25 mouse cellular contexts compared by ENCODE assay signal in genomic region chr17:14906611-14907010, GRCm38 (mm10). TPM values are rescaled to one million over a fixed set of nuclear protein-coding genes. Genes with fewer than 3 reads are reported as not detected.
DNase-seq lines count a peak whose midpoint lies in the region; ATAC-seq and TF ChIP-seq lines count a peak whose summit lies in the region.
"Had no signal": no experiment of that assay in that cellular context is flagged by ENCODE, and none has a peak within 500 bp of the region (broad histone marks: within the 10 kb centered on the region; RNA-seq: fewer than 3 reads in every experiment).

No protein-coding gene starts in this region.

- no peaks in the 10 kb centered on the region for H3K27me3 ChIP-seq in intestine, embryonic 14.5 days (replicated peaks; ENCODE audit: control insufficient read depth, insufficient read depth, low read length)
- no peaks in the 10 kb centered on the region for H3K27me3 ChIP-seq in intestine, embryonic 16.5 days (replicated peaks; ENCODE audit: control insufficient read depth, insufficient read depth, low read length)
- no peaks in the 10 kb centered on the region for H3K27me3 ChIP-seq in myocyte (ENCODE audit: control insufficient read depth, insufficient read depth, insufficient read length)
- H3K27me3 ChIP-seq: forebrain, embryonic 15.5 days; intestine, embryonic 15.5 days; kidney, embryonic 15.5 days; midbrain, embryonic 15.5 days had no signal

- H3K36me3 ChIP-seq in intestine, embryonic 14.5 days (ENCODE audit: control insufficient read depth, insufficient read depth, low read length): no peaks in the 10 kb centered on the region
- no peaks in the 10 kb centered on the region for H3K36me3 ChIP-seq in intestine, embryonic 16.5 days (ENCODE audit: control insufficient read depth, insufficient read depth, low read length)
- H3K36me3 ChIP-seq in myocyte (ENCODE audit: control insufficient read depth, insufficient read depth): no peaks in the 10 kb centered on the region
- H3K36me3 ChIP-seq: forebrain, embryonic 15.5 days; heart, embryonic 15.5 days; intestine, embryonic 15.5 days; kidney, embryonic 15.5 days; midbrain, embryonic 15.5 days had no signal

- no peak overlapping the region for H3ac ChIP-seq in myocyte (ENCODE audit: control insufficient read depth, insufficient read length)

- H3K4me2 ChIP-seq in intestine, embryonic 14.5 days (ENCODE audit: low read length): no peak overlapping the region
- no peak overlapping the region for H3K4me2 ChIP-seq in intestine, embryonic 16.5 days (ENCODE audit: low read depth, low read length)
- no peak overlapping the region for H3K4me2 ChIP-seq in myocyte (ENCODE audit: low read depth)
- H3K4me2 ChIP-seq: forebrain, embryonic 15.5 days; heart, embryonic 15.5 days; intestine, embryonic 15.5 days; kidney, embryonic 15.5 days; liver, embryonic 11.5 days; midbrain, embryonic 15.5 days had no signal

- H3K9me3 ChIP-seq in intestine, embryonic 14.5 days (ENCODE audit: control insufficient read depth, low read length): no peaks in the 10 kb centered on the region
- no peaks in the 10 kb centered on the region for H3K9me3 ChIP-seq in intestine, embryonic 16.5 days (ENCODE audit: control insufficient read depth, low read length)
- H3K9me3 ChIP-seq: forebrain, embryonic 15.5 days; heart, embryonic 15.5 days; intestine, embryonic 15.5 days; kidney, embryonic 15.5 days; megakaryocyte, embryonic 14.5 days; midbrain, embryonic 15.5 days had no signal

- no peak for ATAC-seq in intestine, embryonic 14.5 days (replicated peaks; ENCODE audit: low FRiP score, low TSS enrichment, low read depth)
- no peak for ATAC-seq in intestine, embryonic 16.5 days
- ATAC-seq: forebrain, embryonic 15.5 days; intestine, embryonic 15.5 days; midbrain, embryonic 15.5 days had no signal

- 30% methylated on average over 1 of the region's 1 CpGs for WGBS in intestine, embryonic 14.5 days
- WGBS in intestine, embryonic 16.5 days: 45% methylated on average over 1 of the region's 1 CpGs

- H3K79me2 ChIP-seq in myocyte (ENCODE audit: control insufficient read depth, insufficient read depth): no peaks in the 10 kb centered on the region

- H3K4me1 ChIP-seq in intestine, embryonic 14.5 days (replicated peaks; ENCODE audit: control insufficient read depth, insufficient read depth, low read length): no peaks in the 10 kb centered on the region
- no peaks in the 10 kb centered on the region for H3K4me1 ChIP-seq in intestine, embryonic 16.5 days (ENCODE audit: control insufficient read depth, insufficient read depth, low read length)
- H3K4me1 ChIP-seq: forebrain, embryonic 15.5 days; heart, embryonic 15.5 days; kidney, embryonic 15.5 days; midbrain, embryonic 15.5 days had no signal

- H3K9ac ChIP-seq in intestine, embryonic 14.5 days (ENCODE audit: low read length): no peak overlapping the region
- no peak overlapping the region for H3K9ac ChIP-seq in intestine, embryonic 16.5 days (ENCODE audit: low read depth, low read length)
- H3K9ac ChIP-seq: forebrain, embryonic 15.5 days; heart, embryonic 15.5 days; intestine, embryonic 15.5 days; kidney, embryonic 15.5 days; midbrain, embryonic 15.5 days had no signal

- H3K27ac ChIP-seq in intestine, embryonic 14.5 days (ENCODE audit: low read depth): no peak overlapping the region
- H3K27ac ChIP-seq in intestine, embryonic 16.5 days (ENCODE audit: low read length): no peak overlapping the region
- H3K27ac ChIP-seq: forebrain, embryonic 15.5 days; heart, embryonic 15.5 days; intestine, embryonic 15.5 days; kidney, embryonic 15.5 days; left cerebral cortex, adult 2 months; midbrain, embryonic 15.5 days had no signal

- peak; percentile 3 for DNase-seq in gastrocnemius, adult 18-20 months (ENCODE audit: low spot score)
- DNase-seq in gastrocnemius, adult 8-10 months (ENCODE audit: low spot score in 2 of 2): no peak
- DNase-seq in intestine, embryonic 14.5 days (ENCODE audit: low spot score): peak; percentile 25
- DNase-seq in 3T3-L1 (ENCODE audit: low read depth, low spot score): peak; percentile 30
- DNase-seq in left cerebral cortex, adult 8-10 months (ENCODE audit: low spot score in 2 of 2): no peak
- DNase-seq in testis, postnatal 10 days (ENCODE audit: low spot score): no peak
- DNase-seq: adrenal gland, adult 8-10 months; cerebellum, adult 9-10 months; kidney, postnatal 4 days; layer of hippocampus, adult 9-11 months; lung, adult 18-20 months; retina, postnatal 1 day had no signal

- H3K4me3 ChIP-seq in intestine, embryonic 14.5 days (ENCODE audit: low read depth, low read length): no peak overlapping the region
- no peak overlapping the region for H3K4me3 ChIP-seq in intestine, embryonic 16.5 days (ENCODE audit: low read length)
- H3K4me3 ChIP-seq in myocyte: no peak overlapping the region
- H3K4me3 ChIP-seq: erythroblast, embryonic 14.5 days; forebrain, embryonic 15.5 days; heart, embryonic 15.5 days; intestine, embryonic 15.5 days; kidney, embryonic 15.5 days; left cerebral cortex, adult 2 months; megakaryocyte, embryonic 14.5 days; midbrain, embryonic 15.5 days had no signal

- no peak for TF ChIP-seq POLR2A in myocyte (IDR thresholded peaks at IDR 0.05; ENCODE audit: insufficient read length, low read depth)

TF ChIP-seq in myocyte, 11 proteins besides CTCF, POLR2A, EP300 and RAD21:
- TF ChIP-seq CEBPB (IDR thresholded peaks at IDR 0.05; ENCODE audit: insufficient read depth, poor library complexity, severe bottlenecking) (peak; percentile 17; the same call in 1 of the 2 replicates), SRF (IDR thresholded peaks at IDR 0.05; ENCODE audit: control insufficient read depth, insufficient read length, low read depth) (no peak), E2F4 (IDR thresholded peaks at IDR 0.05; ENCODE audit: insufficient read depth) (no peak), REST (IDR thresholded peaks at IDR 0.05; ENCODE audit: insufficient read depth, insufficient read length) (no peak), MAX (IDR thresholded peaks at IDR 0.05; ENCODE audit: low read depth) (no peak)

RNA-seq across cellular contexts. Expression of gene Wdr27, which starts 36.3 kb away (rescaled TPM):
- 1 to 10 TPM; 2.1 to 2.2 TPM for total RNA-seq in gastrocnemius, adult 18-20 months (2021)
- total RNA-seq in gastrocnemius, adult 8-10 months (2022): 1 to 10 TPM; 1.6 to 2.2 (median 1.9) TPM
- 6.1 and 9.5 TPM in 2 replicates for polyA plus RNA-seq in intestine, embryonic 14.5 days (2014; fragmentation: Nextera tagmentation; extraction: Ambion mirVana)
- 3.9 and 5.0 TPM in 2 replicates for polyA plus RNA-seq in intestine, embryonic 16.5 days (2015; fragmentation: Nextera tagmentation; extraction: Ambion mirVana)
- 8.0 TPM for polyA plus RNA-seq in myocyte (2012; fragmentation: generic; extraction: Trizol)
- total RNA-seq in left cerebral cortex, adult 8-10 months (2022): 1 to 10 TPM; 2.6 to 3.6 (median 3.1) TPM
- total RNA-seq: common myeloid progenitor, adult 5-6 weeks; granulocyte monocyte progenitor cell, adult 5-6 weeks had no signal
- polyA plus RNA-seq: erythroblast, embryonic 14.5 days had no signal

RNA-seq across cellular contexts. Expression of gene 1600012H06Rik, which starts 36.4 kb away (rescaled TPM):
- 1 to 10 TPM; 8.3 to 8.4 TPM for total RNA-seq in gastrocnemius, adult 18-20 months (2021)
- total RNA-seq in gastrocnemius, adult 8-10 months (2022): 10 to 100 TPM in 1 of 4 experiments, 1 to 10 TPM in 3; 7.3 to 10.4 (median 8.2) TPM
- polyA plus RNA-seq in intestine, embryonic 14.5 days (2014; fragmentation: Nextera tagmentation; extraction: Ambion mirVana): 30.9 and 33.5 TPM in 2 replicates
- polyA plus RNA-seq in intestine, embryonic 16.5 days (2015; fragmentation: Nextera tagmentation; extraction: Ambion mirVana): 37.6 and 39.9 TPM in 2 replicates
- 8.3 TPM for polyA plus RNA-seq in myocyte (2012; fragmentation: generic; extraction: Trizol)
- 10 to 100 TPM; 15.0 to 16.6 (median 15.7) TPM for total RNA-seq in left cerebral cortex, adult 8-10 months (2022)

RNA-seq across cellular contexts. Expression of gene Phf10, which starts 54.5 kb away (rescaled TPM):
- 10 to 100 TPM; 49.9 to 51.1 TPM for total RNA-seq in gastrocnemius, adult 18-20 months (2021)
- 10 to 100 TPM; 50.4 to 56.5 (median 54.1) TPM for total RNA-seq in gastrocnemius, adult 8-10 months (2022)
- polyA plus RNA-seq in intestine, embryonic 14.5 days (2014; fragmentation: Nextera tagmentation; extraction: Ambion mirVana): 45.1 and 48.6 TPM in 2 replicates
- polyA plus RNA-seq in intestine, embryonic 16.5 days (2015; fragmentation: Nextera tagmentation; extraction: Ambion mirVana): 27.5 and 33.4 TPM in 2 replicates
- polyA plus RNA-seq in myocyte (2012; fragmentation: generic; extraction: Trizol): 216 TPM
- total RNA-seq in left cerebral cortex, adult 8-10 months (2022): 10 to 100 TPM; 48.0 to 54.9 (median 50.7) TPM

Comparison
In these comparisons a context has a peak if more than half of its experiments do, and no peak if none do; other contexts are left out.
1. DNase-seq: peak in gastrocnemius, adult 18-20 months (single experiment), intestine, embryonic 14.5 days (single experiment) and 3T3-L1 (single experiment); none in gastrocnemius, adult 8-10 months (0 of 2), left cerebral cortex, adult 8-10 months (0 of 2) and testis, postnatal 10 days (single experiment).